Mouse (Mus musculus) T-helper 17 cell (primary cell): ENCODE results near the gene D6Wsu163e.

ENCODE experiments used
- in situ Hi-C, 2 experiments: fragments of 300-600 bp; cut with MboI, MseI; formaldehyde crosslinking; loops; 1 replicate in 1 of 2; 2 replicates in 1 of 2; pipeline ENCODE4 v1.15.1; 2025; ENCODE audit warnings: high pct_unique_total_duplicates in 2 of 2

Gene D6Wsu163e

DNA sequence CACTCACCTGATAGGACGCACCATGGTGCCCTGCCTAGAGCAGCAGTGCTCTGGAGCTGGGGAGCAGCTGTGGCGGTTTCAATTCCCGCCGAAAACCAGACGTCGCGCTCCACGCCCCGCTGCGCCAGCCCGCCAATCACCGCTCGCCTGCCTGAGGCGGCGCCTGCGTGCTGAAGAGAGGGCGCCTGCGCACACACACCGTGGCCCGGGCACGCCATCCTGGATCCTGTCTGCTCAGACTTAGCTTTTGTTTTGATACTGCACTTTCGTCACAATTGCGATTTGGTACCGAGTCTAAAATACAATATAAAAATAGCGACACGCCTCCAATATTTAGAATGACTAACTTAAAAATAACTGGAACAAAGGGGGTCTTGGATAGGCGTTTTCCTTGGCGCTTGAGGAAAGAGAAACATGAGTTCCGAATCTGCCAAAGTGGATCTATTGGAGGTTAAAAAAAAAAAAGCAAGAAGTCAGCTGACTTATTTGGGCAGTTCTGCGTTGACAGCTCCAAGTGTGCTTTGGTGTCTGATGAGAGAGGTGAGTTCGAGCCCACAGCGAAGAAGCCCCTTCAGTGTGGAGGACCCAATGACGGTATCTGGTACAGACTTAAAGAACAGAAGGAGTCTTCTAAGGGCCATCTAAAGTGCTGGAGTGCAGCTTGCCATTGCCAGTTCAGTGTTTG lies at the start of gene D6Wsu163e, which contains the start of gene Rad51ap1:
D6Wsu163e (plus strand) TSS at position 476 of the 685 bp plus-strand sequence.
Rad51ap1 (minus strand) TSS at position 101 of the 685 bp plus-strand sequence.
- in situ Hi-C loops, result loop anchor here in 1 of 2 experiments (5.0 to 25.0 kb wide), 3 partner anchors 87 to 1898 kb away; partner anchors contain the start of genes Akap3, Gm44511 and Klrb1b

DNA sequence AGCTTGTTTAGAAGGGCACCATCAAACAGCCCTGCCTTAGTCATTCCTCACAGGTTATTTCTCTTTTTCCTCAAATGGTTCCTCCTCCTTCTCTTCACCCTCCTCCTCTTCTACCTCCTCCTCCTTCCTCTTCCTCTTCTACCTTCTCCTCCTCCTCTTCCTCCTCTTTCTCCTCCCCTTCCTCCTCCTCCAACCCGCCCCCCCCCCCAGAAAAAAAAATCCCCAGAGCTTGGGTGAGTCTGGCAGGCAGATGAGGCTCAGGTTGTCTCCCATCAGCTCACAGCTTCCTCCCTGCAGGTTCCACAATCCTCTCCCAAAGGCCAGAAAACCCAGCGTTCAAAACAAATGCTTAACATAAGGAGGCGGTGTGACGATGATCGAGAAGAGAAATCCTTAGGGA lies 32.4 kb upstream of the D6Wsu163e start:
- in situ Hi-C loops, result no loop called here

DNA sequence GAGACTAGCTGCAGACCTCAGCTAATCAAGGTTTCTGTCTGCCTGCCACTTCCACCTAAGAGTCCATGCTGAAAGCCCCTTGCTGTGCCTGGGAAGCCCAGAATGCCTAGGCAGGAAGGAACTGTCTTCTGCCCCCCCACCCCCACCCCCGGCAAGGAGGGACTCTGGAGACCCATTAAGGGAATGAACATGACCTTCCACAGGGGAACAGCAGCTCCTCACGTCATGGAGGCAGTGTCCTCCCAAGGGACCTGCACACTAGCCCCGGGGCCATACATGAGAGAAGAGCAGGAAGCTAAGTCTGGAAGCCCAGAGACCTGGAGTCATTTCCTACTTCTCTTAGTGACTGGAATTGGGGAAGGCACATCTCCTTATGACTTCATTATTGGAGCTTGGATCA lies 31.9 kb upstream of the D6Wsu163e start:
- in situ Hi-C loops, result no loop called here

DNA sequence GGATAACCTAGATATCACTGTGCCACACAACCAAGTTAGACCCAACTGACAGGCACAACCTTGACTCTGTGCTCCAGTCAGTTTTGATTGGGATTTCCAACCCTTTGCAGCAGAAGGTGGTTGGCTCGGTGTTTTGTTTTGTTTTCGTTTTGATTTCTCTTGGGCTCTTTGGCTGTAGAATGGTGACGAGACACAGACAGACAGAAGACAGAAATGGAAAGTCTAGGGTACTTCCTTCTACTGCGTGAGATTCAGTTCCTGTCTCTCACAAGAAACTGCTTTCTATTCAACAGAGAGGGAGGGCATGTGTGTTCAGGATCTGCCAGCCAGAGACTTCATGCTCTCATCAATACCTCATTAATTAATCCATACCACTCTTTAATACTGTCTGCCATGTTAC lies 29.0 kb upstream of the D6Wsu163e start:
- in situ Hi-C loops, result no loop called here

DNA sequence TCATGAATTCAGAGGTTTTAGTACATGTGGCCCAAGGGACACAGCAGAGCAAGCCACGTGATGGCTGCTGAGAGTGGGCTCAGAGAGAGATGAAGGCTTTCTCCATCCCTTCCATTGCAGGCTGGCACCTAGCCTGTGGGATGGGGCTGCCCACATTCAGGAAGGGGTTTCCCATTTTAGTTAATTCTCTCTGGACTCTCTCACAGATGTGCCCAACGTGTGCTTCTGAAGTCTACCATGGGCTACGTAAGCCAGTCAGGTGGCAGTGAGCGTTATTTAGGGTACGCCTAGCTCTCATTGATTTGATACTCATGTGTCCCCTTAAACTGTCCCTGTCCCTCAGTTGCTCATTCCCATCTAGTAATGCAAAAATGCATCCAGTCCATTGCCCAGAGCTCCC lies 24.8 kb upstream of the D6Wsu163e start:
- in situ Hi-C loops, result no loop called here

DNA sequence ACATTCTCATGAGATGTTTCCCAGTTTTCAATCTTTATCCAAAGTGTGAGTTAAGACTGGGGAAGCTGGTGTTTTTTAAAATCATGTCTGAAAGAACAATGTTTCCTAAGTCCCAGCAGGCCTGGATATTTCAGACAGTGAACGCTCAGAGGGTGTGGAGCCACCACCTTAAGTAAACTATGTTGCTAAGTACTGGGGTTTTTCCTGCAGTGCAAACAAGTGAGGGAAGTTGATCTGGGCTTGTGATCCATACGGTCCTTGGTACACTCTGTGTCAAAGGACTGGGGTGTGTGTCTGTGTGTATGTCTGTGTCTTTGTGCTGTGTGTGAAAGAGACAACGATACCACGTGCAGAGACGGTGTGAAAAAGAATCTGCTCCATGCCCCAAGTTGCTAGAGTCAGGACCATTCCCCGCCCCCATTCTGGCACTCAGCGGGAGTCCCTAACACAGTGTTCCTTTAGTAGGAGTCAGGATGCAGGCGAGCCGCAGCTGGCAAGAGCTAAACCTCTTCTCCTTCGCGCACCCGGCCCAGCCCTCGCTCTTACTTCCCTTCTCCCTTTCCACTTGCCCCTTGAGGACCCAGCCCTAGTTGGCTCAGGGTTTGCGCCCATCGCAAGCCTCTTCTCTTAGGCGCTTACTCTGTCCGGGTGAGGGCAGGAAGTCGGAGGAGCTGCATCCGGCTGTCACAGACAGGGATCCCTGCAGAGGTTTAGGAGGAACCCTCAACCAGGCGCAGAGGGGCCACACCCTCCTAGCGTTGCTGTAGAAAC lies 18.5 kb upstream of the D6Wsu163e start, which contains the start of gene Dyrk4:
Dyrk4 (minus strand) TSS at position 729 of the 771 bp plus-strand sequence.
- in situ Hi-C loops, result no loop called here

DNA sequence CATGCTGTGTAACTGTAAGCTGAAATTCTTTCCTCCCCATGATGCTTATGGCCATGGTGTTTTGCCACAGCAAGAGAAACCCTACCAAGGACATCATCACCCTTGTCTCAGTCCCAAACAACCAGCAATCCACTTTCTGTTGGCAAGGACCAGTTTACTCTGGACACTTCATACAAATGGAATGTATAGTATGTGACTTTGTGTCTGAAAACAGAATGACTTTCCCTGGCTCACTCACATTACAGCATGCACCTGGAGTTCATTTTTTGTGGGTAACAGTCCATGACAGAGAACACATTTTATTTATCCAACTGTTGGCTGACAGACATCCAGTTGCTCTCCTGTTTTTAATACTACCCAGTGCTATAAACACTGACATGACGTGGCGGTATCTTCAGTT lies 6.9 kb upstream of the D6Wsu163e start:
- in situ Hi-C loops, result loop anchor here in 1 of 2 experiments (25.0 kb wide), 1 partner anchor 1904 kb away; the partner anchor contains the start of genes Gm44511 and Klrb1b

DNA sequence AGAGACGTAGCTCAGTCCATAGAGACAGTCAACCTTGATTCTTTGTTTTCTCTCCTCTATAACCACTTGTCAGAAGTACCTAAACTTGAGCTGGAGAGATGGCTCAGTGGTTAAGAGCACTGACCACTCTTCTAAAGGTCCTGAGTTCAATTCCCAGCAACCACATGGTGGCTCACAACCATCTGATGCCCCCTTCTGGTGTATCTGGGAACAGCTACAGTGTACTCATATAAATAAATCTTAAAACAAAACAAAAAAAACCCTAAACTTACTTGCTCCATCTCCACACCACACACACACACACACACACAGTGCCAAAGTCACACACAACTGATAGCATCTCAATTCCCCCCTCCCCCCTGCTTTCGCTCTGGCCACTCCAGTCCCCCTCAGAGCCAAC lies 1.7 kb upstream of the D6Wsu163e start:
- in situ Hi-C loops, result loop anchor here in 1 of 2 experiments (5.0 to 25.0 kb wide), 2 partner anchors 86 to 1899 kb away; partner anchors contain the start of genes Akap3, Gm44511 and Klrb1b

DNA sequence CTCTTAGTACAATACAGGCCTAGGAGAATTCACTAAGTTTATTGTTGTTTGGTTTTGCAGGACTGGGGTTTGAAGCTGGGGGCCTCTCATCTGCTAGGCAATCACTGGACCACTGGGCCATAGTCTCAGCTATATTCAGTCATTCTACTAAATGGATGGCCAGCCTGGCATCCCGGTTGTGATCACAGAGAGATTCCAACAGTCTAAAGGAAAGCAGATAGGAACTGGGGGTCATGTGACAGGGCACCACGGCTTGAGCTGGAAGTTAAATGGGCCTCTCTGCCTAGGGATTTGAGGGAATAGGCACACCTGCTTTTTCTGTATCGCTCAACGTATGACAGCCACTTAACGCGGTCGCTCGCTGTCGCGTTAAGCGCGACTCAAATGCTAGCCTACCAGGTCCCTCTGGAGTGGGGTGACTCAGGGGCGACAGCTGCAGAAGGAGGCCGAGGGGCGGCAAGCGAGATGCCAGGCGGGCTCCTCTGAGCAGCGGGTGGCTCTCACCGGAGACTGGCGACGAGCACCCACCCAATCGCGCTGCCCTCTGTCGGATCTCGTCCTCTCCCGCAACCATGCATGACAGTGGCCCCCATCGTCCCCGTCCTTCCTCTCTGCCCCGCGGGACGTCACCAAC lies 792 bp upstream of the D6Wsu163e start:
- in situ Hi-C loops, result loop anchor here in 1 of 2 experiments (5.0 to 25.0 kb wide), 2 partner anchors 87 to 1898 kb away; partner anchors contain the start of genes Akap3, Gm44511 and Klrb1b

DNA sequence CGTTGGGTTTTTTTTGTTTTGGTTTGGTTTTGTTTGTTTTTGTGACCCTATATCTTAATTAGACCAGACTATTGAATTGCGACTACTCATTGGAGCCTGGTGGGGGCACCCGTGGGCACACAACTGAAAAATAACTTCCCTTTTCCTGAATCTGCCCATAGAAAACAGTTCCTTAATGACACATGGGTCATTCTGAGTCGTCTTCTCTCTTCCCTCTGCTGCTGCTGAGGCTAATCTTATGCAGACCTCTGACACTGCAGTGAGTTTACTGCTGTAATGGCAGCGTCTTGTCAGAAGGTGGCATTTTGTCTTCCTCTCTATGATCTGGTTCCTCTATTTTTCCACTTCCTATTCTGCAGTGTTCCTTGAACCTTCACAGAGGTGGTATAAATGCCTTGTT lies 689 bp downstream of the D6Wsu163e start:
- in situ Hi-C loops, result loop anchor here in 1 of 2 experiments (10.0 to 25.0 kb wide), 2 partner anchors 174 to 1897 kb away; partner anchors contain the start of genes Gm44511 and Klrb1b

DNA sequence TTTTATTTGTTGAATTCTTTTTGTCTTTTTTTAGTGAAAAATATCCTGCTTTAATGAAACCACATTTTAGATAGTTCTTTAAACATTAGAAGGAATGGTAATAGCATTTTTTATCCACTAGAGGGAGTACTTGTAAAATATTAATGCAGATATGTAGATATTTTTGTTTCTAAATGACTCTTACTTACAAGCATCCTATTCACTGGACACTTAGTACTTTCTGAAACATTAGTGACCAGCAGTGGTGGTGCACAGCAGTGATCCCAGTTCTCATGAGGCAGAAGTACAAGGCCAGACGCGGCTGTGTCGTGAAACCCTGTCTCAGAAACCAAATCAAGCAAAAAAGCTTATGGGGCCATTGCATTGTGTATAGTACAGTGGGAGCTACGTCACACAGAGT lies 8.6 kb downstream of the D6Wsu163e start:
- in situ Hi-C loops, result loop anchor here in 1 of 2 experiments (5.0 to 25.0 kb wide), 3 partner anchors 166 to 1889 kb away; partner anchors contain the start of genes Gm44511, Klrb1b and Parp11

DNA sequence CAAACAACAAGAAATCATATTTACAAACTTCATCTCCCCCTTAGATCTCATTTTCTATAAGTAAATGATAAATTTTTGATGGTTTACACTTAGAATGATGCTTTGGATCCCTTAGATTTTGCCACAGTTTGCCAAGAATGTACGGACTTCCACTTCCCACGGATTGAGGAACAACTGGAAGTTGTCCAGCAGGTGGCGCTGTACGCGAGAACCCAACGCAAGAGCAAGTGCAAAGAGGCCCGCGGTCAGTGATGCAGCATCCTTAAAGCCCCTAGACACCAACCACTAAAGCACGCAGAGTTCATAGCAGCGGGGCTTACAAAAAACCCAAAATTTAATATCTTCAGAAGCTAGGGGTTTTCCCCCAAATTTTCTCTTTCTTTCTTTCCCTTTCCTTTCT lies 16.0 kb downstream of the D6Wsu163e start:
- in situ Hi-C loops, result loop anchor here in 1 of 2 experiments (10.0 kb wide), 1 partner anchor 419 kb away; no protein-coding TSS in a partner anchor

DNA sequence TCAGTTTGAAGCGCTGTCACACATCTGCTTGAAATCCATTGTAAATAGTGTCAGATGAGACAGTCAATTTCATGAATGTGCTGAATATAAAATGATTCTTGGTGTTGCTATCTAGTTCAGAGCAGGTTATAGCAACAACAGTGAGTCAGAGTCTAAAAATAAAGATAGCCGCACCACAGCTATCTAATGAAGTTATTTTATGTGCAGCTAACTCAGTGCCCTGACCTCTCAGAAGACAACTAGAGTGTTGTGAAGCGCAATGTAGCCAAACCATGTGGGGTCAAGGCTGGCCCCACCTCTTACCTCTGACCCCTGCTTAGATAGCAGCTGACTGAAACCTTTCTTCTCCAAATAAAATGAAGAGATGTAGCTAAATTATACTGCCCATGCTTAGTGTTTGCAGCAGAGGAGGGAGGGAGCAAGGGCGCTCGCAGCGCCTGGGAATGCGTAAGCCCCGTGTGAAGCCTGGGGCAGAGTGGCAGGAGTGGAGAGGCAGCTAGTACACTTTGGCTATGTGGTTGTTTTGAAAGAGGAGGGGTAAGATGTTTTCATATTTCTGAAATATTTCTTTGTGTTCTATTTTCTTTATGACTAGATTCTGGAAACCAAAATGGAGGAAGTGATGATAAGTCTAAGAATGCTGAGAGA lies 21.7 kb downstream of the D6Wsu163e start:
- in situ Hi-C loops, result no loop called here

DNA sequence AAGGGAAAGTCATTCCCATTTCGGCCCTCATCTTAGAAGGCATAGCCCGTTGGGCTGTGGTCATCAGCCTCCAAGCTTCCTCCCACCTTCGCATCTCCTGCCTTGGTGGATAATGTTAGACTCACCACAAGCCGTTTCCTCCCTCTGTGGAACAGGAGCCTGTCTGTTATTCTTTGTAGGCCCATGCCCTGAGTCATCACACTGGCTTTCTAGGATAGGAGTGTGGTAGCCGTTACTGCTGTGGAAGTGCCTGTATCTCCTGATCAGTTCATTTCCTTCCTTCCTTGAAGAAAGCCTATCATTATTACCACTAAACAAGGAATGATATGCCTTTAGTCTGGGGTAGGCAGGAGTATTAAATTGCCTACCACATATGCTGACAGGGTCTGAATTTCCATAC lies 22.9 kb downstream of the D6Wsu163e start:
- in situ Hi-C loops, result no loop called here

DNA sequence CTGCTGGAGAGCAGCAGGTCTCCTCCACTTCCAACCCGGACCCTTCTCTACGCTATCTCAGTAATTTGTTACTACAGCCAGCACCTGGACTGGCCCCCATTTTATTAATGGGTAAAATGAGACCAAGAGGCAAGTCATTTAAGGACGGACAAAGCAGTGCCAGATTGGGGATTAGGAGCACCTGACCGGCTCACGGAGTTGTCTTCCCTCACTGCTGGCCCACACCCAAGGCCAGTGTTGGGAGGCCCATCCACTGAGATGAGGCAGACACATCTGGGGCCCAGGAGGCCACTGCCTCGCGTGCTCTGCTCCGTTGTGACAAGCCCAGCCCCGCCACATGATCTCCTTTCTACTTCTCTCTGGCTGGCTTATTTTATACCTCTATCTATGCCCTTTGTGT lies 23.7 kb downstream of the D6Wsu163e start:
- in situ Hi-C loops, result no loop called here

DNA sequence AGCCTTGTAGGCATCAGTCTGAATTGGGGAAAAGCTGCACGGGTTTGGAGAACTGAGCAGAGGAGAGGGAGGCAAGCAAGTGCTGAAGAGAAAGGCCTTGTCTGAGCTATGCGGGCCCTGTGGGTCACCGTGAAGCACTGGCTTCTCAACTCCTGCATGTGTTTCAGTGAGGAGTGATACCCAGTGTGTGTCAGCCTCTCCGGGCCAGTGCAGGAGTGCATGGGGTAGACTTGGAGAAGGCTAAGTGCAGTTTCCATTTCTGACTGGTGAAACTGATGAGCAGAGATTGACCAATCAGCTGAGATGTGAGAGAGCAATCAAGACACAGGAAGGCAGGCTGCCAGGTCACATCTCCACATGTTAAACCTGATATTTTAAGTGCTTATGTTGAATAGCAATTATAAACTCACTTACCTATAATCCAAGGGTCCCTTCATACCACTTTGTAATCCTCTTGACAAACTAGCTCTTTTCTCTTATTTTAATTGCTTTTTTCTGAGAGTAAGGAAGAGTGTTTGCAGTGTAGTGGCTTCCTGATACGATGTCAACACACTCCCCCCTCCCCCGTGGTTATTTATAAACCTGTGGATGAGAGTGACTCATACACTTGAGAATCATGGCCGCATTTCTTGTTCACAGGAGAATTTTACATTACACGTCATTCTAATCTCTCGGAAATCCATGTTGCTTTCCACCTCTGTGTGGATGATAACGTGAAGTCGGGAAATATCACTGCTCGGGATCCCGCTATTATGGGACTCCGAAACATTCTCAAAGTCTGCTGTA lies 26.7 kb downstream of the D6Wsu163e start:
- in situ Hi-C loops, result no loop called here

DNA sequence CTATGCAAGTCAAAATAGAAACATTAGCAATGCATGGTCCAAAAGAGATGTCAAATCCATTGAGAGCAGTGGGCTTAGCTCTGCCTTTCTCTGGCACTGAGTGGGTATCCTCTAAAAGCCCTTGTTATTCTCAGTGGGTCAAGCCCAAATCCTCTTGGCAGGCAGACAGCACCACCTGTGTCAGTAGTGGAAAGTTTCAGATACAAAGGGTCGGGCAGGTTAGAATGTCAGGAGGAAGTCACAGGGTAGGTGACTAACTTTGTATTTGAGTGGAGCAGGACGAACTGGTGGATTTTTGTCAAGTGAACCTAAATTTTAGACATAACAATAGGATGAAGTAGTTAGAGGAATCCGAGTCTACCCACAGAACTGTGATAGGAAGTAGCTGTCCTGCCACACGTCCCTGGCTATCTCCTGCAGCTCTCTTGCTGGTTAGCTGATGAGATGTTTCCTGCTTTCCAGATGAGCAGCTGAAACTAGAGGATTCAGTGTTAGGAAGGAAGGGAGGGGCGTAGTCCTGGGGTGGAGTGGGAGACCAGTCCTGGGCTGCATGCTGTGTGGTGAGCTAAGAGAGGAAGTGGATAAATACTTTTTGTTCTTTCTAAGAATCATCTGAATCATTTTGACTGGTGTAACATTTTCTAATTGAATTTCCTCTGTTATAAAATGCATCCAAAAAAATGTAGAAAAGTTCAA lies 41.9 kb downstream of the D6Wsu163e start:
- in situ Hi-C loops, result no loop called here

DNA sequence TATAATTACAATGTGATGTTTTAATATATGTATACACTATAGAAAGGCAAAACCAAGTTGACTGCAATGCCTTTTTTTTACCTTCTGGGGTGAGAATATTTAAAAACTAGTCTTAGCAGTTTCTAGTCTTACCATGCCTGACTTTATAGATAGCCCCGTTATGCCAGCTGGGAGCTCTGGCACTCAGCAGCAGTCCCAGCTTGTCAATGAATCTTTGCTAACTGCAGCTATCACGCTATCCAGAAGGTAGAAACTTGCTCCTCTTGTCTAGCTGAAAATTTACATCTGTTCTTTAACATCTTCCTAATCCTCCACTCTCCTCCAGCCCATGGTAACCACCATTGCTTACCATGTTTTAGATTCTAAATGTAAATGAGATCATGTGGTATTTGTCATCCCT lies 53.9 kb downstream of the D6Wsu163e start:
- in situ Hi-C loops, result no loop called here

DNA sequence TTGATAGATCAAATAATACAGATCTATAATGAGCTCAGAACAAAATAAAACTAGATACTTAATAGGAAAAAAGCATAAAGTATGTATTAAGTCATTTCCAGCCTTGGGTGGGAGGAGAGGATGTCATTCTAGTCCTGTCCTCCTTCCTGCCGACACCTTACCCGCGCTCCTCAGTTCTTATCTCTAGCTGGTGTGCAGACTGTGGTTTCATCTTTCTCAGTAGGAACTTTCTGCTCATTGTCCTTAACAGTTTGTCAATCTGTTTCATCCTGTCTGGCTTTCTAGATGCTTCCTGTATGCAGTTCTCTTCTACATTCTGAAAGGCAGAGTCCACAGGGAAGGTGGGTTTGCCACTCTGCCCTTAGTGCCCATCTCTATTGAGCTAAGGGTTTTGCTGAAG lies 55.7 kb downstream of the D6Wsu163e start:
- in situ Hi-C loops, result no loop called here

DNA sequence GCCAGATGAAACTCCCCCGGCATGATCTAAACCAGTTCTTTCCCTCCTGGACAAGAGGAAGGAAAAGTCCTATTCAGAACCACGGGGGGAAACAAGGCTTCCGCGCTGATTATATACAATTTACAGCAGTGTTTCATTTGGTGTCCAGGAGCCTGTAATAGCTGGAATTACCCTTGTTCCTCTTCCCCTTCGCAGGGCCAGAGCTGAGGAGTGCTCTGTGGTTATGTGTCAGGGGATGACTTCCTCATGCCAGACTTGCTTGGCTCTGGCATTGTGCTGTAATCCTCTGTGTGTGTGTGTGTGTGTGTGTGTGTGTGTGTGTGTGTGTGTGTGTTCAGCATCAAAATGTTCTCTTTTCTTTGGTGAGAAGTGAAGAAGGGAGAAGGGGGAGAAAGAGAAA lies 56.6 kb downstream of the D6Wsu163e start:
- in situ Hi-C loops, result no loop called here
